Mouse (Mus musculus): ENCODE data around the gene H2-DMb1. TPM values are rescaled to one million over a fixed set of nuclear protein-coding genes. Genes with fewer than 3 reads are reported as not detected.

The H2-DMb1 gene
- polyA plus RNA-seq (2021; fragmentation: Nextera tagmentation), result 4.0 and 6.9 TPM in 2 replicates
- long read RNA-seq, experiment 1, transcript H2-DMb1-201 (6 exons, 1,404 nt), result major isoform, 12 of 12 reads
- long read RNA-seq, experiment 1, partial matches to known transcripts, result 0 of 12 reads
- long read RNA-seq, experiment 1, other reads (novel, unspliced or antisense), result 0 of 12 reads
- long read RNA-seq, experiment 2, transcript H2-DMb1-201 (6 exons, 1,404 nt), result major isoform, 5 of 7 reads
- long read RNA-seq, experiment 2, partial matches to known transcripts, result 0 of 7 reads
- long read RNA-seq, experiment 2, other reads (novel, unspliced or antisense), result 2 of 7 reads

DNA sequence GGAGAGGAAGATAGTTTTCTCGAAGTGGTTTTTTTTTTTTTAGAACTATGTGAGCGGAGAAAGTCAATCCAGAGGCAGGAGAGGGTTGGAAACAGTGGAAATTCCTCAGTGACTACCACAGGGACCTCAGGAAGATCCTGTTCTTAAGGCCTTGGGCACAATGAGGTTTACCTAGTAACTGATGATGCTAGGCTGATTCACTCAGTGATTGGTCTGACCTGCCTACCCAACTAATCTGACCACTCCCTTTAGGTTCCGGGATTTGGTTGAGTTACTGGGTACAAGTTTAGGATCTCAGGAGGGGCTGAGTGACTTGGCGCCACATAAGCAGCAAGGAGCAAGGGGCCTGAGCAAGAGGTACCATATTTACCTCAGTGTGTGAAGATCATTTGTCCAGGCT lies at the start of gene H2-DMb1:
TSS of gene H2-DMb1 (plus strand) at position 150 of the 400 bp plus-strand sequence.

DNA sequence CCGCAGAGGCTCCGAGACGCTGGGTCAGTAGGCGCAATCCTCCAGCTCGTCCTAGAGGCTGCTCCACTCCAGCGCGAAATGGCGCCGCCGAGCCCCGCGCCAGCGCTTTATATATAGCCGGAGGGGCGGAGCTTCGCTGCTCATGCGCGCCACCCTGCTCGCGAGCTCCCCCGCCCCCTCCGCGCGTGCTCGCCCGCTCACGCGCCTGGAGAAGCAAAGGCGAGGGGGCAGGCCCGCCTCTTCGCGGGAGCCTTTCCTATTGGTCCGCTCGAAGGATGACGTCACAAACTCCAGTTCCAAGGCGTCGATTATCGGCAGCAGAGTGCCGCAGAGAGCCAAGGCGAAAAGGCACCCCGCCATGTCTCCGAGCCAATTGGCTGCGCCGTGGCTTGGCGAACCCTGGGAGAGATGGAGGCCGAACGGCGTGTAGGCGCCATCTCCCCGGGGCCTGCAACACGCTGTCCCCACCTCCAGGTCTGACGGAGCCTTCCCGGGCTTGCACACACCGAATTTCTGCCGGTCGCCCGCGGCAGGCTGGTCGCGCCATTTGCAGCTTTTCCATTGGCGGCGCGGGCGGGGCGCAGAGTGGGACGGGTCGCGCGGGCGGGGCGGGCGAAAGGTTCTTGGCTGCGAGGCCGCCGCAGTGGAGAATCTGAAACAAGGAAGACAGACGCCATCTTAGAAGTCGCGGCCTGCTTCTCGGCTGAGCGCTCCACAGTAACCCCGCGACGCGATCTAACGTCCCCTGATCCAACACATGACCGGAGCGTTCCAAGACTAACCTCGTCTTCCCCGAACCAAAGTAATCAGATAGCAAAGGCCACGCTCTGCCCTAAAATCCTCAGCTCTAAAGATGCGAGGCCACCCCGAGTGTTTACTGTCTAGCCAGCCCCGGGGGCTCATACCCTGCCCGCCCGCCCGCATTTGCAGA lies 33.4 kb upstream of the H2-DMb1 start, which contains the start of gene H2-DMa:
TSS of gene H2-DMa (plus strand) at position 293 of the 931 bp plus-strand sequence.

DNA sequence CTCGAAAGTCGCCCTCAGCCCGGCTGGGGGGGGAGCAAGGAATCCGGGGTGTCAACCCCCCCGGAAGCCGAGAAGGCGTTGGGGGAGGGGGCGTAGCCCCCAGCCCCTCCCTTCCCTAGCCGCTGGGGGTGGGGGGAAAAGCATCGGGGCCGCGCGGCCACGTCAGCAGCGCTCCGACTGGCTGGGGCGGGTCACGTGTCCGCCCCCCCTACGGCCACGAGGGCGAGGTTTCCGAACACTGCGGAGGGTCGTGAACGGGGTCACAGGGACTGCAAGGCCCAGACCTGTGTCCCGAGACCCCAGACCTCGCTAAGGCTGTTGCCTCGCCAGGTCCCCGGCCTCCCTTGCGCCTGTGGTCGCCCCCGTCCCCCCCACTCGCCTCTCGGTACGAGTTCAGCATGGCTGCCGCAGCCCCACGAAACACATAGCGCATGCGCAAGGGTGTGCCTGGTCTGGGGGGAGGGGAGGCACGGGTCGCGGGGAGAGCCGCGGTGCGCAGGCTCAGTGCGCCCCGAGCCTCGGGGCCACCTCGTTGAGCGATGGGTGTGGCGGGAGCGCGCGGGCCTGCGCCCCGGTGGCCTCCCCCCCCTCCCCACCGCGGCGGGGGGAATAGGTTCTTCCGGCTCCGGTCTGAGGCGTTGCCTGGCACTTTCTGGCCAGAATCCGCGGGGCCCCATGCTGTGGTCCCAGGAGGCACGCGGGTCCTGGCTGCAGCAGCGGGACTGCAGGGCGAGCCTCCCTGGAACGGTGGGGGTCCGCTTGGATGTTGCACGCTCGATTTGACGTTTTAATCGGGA lies 30.5 kb upstream of the H2-DMb1 start, which contains the start of gene Brd2:
TSS of gene Brd2 (minus strand) at position 447 of the 797 bp plus-strand sequence.

DNA sequence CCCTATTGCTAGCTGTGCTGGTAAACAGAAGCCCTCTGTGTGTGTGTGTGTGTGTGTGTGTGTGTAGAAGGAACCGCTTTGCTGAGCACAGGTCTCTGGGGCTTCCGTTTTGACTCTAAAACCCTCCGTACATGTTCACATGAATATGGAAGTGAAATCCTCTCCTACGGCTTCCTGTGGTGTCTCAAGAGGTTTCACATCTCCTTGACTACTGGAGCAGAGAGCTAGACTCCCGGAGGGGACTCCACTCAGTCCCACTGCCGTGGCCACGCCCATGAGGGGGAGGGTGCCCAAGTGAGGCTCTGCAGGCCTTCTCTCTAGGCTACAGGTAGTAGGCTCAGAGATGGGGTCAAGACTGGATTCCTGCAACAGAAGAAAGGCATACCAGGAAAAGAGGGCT lies 9.8 kb upstream of the H2-DMb1 start, which contains the start of gene H2-DMb2:
TSS of gene H2-DMb2 (plus strand) at position 275 of the 400 bp plus-strand sequence.

DNA sequence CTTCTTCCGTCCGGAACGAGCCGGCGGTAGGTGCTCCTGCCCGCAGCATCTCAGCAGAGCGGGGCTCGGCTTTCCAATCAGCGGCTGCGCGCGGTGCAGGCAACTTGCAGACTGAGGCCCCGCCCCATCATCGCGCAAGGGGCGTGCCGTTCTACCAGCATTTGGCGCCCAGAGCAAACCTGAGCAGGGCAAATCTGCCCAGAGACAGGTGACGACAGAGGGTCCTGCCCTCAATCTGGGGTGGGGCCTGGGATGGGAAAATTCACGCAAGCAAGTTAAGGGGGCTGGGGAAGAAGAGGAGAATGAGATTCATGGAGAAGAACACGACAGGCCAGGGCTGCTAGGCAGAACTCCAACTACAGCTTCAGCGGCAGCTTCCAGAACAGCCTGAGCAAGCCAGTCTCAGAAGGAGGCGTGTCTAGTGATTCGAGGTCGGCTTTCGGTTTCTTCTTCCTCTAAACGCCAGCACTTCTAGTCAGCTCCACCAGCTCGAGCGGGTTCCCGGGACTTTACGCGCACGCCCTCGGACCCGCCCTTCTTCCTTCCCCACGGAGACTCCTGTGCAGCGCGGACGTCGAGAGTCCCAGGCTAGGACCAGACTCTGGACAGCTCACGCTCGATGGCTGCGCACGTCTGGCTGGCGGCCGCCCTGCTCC lies 34.5 kb downstream of the H2-DMb1 start, which contains the start of the genes Tap1 and Psmb9:
TSS of gene Tap1 (plus strand) at position 293 of the 656 bp plus-strand sequence.
TSS of gene Psmb9 (minus strand) at position 504 of the 656 bp plus-strand sequence.

DNA sequence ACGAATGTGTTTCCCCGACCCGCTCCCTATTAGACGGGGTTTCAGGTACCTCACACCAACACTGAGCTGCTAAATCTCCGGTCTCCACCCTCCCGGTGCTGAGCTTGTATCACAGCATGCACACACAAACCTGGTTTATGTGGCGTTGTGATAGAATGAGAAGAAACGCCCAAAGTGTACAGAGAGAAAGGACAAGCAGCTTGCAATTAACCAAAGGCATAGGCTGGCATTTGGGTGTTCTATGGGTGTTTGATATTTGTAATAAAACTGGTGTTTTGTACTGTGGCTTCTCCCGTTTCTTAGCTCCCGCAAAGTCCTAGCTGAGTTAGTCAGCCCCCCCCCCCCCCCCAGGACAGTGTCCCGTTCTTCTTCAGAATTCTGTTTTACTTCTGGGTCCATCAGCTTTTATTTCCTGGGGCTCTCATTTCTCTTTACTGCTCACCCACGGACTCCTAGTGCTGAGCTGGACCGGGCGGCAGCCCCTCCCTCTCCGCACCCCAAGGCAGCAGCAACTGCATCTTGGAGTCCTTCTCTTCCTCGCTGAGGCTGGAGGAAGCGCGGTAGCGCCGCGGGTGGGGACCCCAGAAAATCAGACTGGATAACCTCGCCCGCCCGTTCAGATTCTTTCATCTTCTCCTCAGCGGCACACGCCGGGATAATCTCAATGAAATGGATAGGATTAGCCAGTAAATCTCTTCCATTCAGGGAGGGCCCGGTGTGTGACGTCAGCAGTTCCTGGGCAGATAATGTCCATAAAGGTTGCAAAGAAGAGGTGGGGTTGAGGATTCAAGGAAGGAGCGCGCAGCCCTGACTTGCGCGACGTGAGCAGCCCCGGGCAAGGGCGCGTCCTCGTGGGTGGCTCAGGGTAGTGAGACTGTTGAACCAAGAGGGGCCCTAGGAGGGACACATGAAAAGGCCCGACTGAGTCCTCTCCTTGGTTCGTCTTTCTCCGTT lies 44.3 kb downstream of the H2-DMb1 start, which contains the start of gene Psmb8:
TSS of gene Psmb8 (plus strand) at position 781 of the 954 bp plus-strand sequence.

DNA sequence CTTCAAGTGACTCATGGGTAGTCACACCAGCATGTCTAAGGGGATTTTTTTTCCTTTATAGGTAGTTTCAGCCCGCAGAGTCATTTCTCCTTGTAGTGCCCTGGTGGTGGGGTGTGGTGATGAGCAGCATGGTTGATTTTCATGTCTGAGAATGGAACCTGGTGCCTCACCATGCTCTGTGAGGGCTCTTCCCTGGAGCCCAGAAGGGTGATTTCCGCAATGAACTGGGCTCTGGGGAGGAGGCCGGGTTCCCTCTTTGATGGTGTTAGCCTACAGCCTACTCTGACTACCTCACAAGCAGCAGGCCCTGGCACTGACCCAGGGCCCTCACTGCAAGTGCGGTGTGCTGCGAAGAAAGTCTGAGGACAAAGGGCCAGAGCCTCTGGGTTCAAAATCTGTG lies 50.6 kb downstream of the H2-DMb1 start, which contains the start of gene Tap2:
TSS of gene Tap2 (plus strand) at position 84 of the 400 bp plus-strand sequence.

Other genes with a start within 250 kb of the H2-DMb1 start
- gene Platr17, start 247.9 kb upstream of the H2-DMb1 start, polyA plus RNA-seq (2021; fragmentation: Nextera tagmentation), result 0.60 and 0.75 TPM in 2 replicates
- gene Daxx, start 243.7 kb upstream of the H2-DMb1 start, polyA plus RNA-seq (2021; fragmentation: Nextera tagmentation), result 18.8 and 19.0 TPM in 2 replicates
- 28.3 and 30.0 TPM in 2 replicates for gene Tapbp, start 237.2 kb upstream of the H2-DMb1 start, polyA plus RNA-seq (2021; fragmentation: Nextera tagmentation)
- gene Zbtb22, start 237.2 kb upstream of the H2-DMb1 start, polyA plus RNA-seq (2021; fragmentation: Nextera tagmentation), result 4.5 and 4.6 TPM in 2 replicates
- gene Rgl2, start 223.5 kb upstream of the H2-DMb1 start, polyA plus RNA-seq (2021; fragmentation: Nextera tagmentation), result 4.3 and 4.4 TPM in 2 replicates
- 105 and 106 TPM in 2 replicates for gene Pfdn6, start 212.7 kb upstream of the H2-DMb1 start, polyA plus RNA-seq (2021; fragmentation: Nextera tagmentation)
- gene Wdr46, start 212.4 kb upstream of the H2-DMb1 start, polyA plus RNA-seq (2021; fragmentation: Nextera tagmentation), result 5.0 and 6.5 TPM in 2 replicates
- gene B3galt4, start 201.6 kb upstream of the H2-DMb1 start, polyA plus RNA-seq (2021; fragmentation: Nextera tagmentation), result 2.0 and 2.1 TPM in 2 replicates
- gene Vps52, start 197.3 kb upstream of the H2-DMb1 start, polyA plus RNA-seq (2021; fragmentation: Nextera tagmentation), result 48.0 and 48.1 TPM in 2 replicates
- gene Rps18, start 197.1 kb upstream of the H2-DMb1 start, polyA plus RNA-seq (2021; fragmentation: Nextera tagmentation), result 812 and 816 TPM in 2 replicates
- 37.2 and 44.8 TPM in 2 replicates for gene H2-K1, start 152.7 kb upstream of the H2-DMb1 start, polyA plus RNA-seq (2021; fragmentation: Nextera tagmentation)
- gene Ring1, start 128.4 kb upstream of the H2-DMb1 start, polyA plus RNA-seq (2021; fragmentation: Nextera tagmentation), result 3.7 TPM in 2 replicates
- gene H2-Ke6, start 125.0 kb upstream of the H2-DMb1 start, polyA plus RNA-seq (2021; fragmentation: Nextera tagmentation), result 42.0 and 44.5 TPM in 2 replicates
- 68.1 and 70.9 TPM in 2 replicates for gene Slc39a7, start 121.4 kb upstream of the H2-DMb1 start, polyA plus RNA-seq (2021; fragmentation: Nextera tagmentation)
- 10.4 and 11.9 TPM in 2 replicates for gene Rxrb, start 121.3 kb upstream of the H2-DMb1 start, polyA plus RNA-seq (2021; fragmentation: Nextera tagmentation)
- gene Col11a2, start 113.6 kb upstream of the H2-DMb1 start, polyA plus RNA-seq (2021; fragmentation: Nextera tagmentation), result 0.26 and 0.31 TPM in 2 replicates
- gene H2-Oa, start 60.7 kb upstream of the H2-DMb1 start, polyA plus RNA-seq (2021; fragmentation: Nextera tagmentation), result 1.9 TPM in 2 replicates
- 41.6 and 44.5 TPM in 2 replicates for gene H2-DMa, start 33.5 kb upstream of the H2-DMb1 start, polyA plus RNA-seq (2021; fragmentation: Nextera tagmentation)
- 39.6 and 50.6 TPM in 2 replicates for gene Brd2, start 30.4 kb upstream of the H2-DMb1 start, polyA plus RNA-seq (2021; fragmentation: Nextera tagmentation)
- gene H2-DMb2, start 9.8 kb upstream of the H2-DMb1 start, polyA plus RNA-seq (2021; fragmentation: Nextera tagmentation), result 0.23 and 0.52 TPM in 2 replicates
- gene Tap1, start 34.5 kb downstream of the H2-DMb1 start, polyA plus RNA-seq (2021; fragmentation: Nextera tagmentation), result 3.6 and 4.8 TPM in 2 replicates
- gene Psmb9, start 34.7 kb downstream of the H2-DMb1 start, polyA plus RNA-seq (2021; fragmentation: Nextera tagmentation), result 7.6 and 9.3 TPM in 2 replicates
- 25.2 and 28.6 TPM in 2 replicates for gene Psmb8, start 44.6 kb downstream of the H2-DMb1 start, polyA plus RNA-seq (2021; fragmentation: Nextera tagmentation)
- gene Tap2, start 50.5 kb downstream of the H2-DMb1 start, polyA plus RNA-seq (2021; fragmentation: Nextera tagmentation), result 9.9 and 12.6 TPM in 2 replicates
- 0.60 and 0.68 TPM in 2 replicates for gene H2-Ob, start 85.8 kb downstream of the H2-DMb1 start, polyA plus RNA-seq (2021; fragmentation: Nextera tagmentation)
- 7.6 and 18.3 TPM in 2 replicates for gene H2-Ab1, start 104.6 kb downstream of the H2-DMb1 start, polyA plus RNA-seq (2021; fragmentation: Nextera tagmentation)
- 2.5 and 7.7 TPM in 2 replicates for gene H2-Aa, start 134.8 kb downstream of the H2-DMb1 start, polyA plus RNA-seq (2021; fragmentation: Nextera tagmentation)
- 4.2 and 7.9 TPM in 2 replicates for gene H2-Eb1, start 152.8 kb downstream of the H2-DMb1 start, polyA plus RNA-seq (2021; fragmentation: Nextera tagmentation)
- gene H2-Eb2, start 172.6 kb downstream of the H2-DMb1 start, polyA plus RNA-seq (2021; fragmentation: Nextera tagmentation), result not detected in 2 replicates
- not detected in 2 replicates for gene Btnl2, start 201.8 kb downstream of the H2-DMb1 start, polyA plus RNA-seq (2021; fragmentation: Nextera tagmentation)
- not detected in 2 replicates for gene Btnl1, start 224.1 kb downstream of the H2-DMb1 start, polyA plus RNA-seq (2021; fragmentation: Nextera tagmentation)
- 0.94 and 1.4 TPM in 2 replicates for gene BC051142, start 245.7 kb downstream of the H2-DMb1 start, polyA plus RNA-seq (2021; fragmentation: Nextera tagmentation)